Mouse (Mus musculus) intestine, embryonic 16.5 days (tissue): ENCODE results near the gene Sema5b. TPM values are rescaled to one million over a fixed set of nuclear protein-coding genes. Genes with fewer than 3 reads are reported as not detected.
A peak's percentile ranks its signal among the peaks of the same experiment; 100 is the strongest.

ENCODE experiments used
- ATAC-seq: fragments of 200-750 bp; cut with Nextera tagmentation; 2 replicates; pipeline ENCODE4 v1.8.0; 2017; ENCODE audit warnings: moderate TSS enrichment, moderate library complexity
- H3K27ac ChIP-seq: fragments of 300-500 bp; sonication (generic); 2 replicates; pipeline ENCODE4 v1.5.1; 2014; ENCODE audit warnings: mild to moderate bottlenecking, low read length
- H3K27me3 ChIP-seq: fragments of 300-500 bp; sonication (generic); replicated peaks from 2 replicates; pipeline ENCODE4 v1.6.1; 2014; ENCODE audit warnings: low read length, control low read depth, mixed read lengths; ENCODE audit not compliant: control insufficient read depth, insufficient read depth
- H3K36me3 ChIP-seq: fragments of 300-500 bp; sonication (generic); 2 replicates; pipeline ENCODE4 v1.6.1; 2014; ENCODE audit warnings: low read length, control low read depth; ENCODE audit not compliant: control insufficient read depth, insufficient read depth
- H3K4me1 ChIP-seq: fragments of 300-500 bp; sonication (generic); 2 replicates; pipeline ENCODE4 v1.6.1; 2014; ENCODE audit warnings: low read length, control low read depth, mixed read lengths; ENCODE audit not compliant: control insufficient read depth, insufficient read depth
- H3K4me2 ChIP-seq: fragments of 300-500 bp; sonication (generic); 2 replicates; pipeline ENCODE4 v1.6.1; 2014; ENCODE audit warnings: low read depth, low read length, control low read depth
- H3K4me3 ChIP-seq: fragments of 300-500 bp; sonication (generic); 2 replicates; pipeline ENCODE4 v1.5.1; 2014; ENCODE audit warnings: mild to moderate bottlenecking, low read length
- H3K9ac ChIP-seq: fragments of 300-500 bp; sonication (generic); 2 replicates; pipeline ENCODE4 v1.6.1; 2014; ENCODE audit warnings: low read depth, low read length
- H3K9me3 ChIP-seq: fragments of 300-500 bp; sonication (generic); 2 replicates; pipeline ENCODE4 v1.6.1; 2016; ENCODE audit warnings: low read length, control low read depth; ENCODE audit not compliant: control insufficient read depth
- WGBS: fragments of 180-500 bp; shearing (Covaris S2); extraction: QIAGEN DNeasy Blood & Tissue Kit; methylation state at CpG from one replicate; pipeline ENCODE4 v1.1.7; 2014; 5-methylcytosine and 5-hydroxymethylcytosine counted together
- polyA plus RNA-seq: library from polyadenylated mRNA; unstranded; fragments of >200 nt; fragmentation: Nextera tagmentation; extraction: Ambion mirVana; gene quantifications from 2 replicates; pipeline ENCODE4 v1.2.1, GENCODE M21; 2015

Gene Sema5b
- polyA plus RNA-seq, 1 experiment from 2014 or later: 4.2 TPM

DNA sequence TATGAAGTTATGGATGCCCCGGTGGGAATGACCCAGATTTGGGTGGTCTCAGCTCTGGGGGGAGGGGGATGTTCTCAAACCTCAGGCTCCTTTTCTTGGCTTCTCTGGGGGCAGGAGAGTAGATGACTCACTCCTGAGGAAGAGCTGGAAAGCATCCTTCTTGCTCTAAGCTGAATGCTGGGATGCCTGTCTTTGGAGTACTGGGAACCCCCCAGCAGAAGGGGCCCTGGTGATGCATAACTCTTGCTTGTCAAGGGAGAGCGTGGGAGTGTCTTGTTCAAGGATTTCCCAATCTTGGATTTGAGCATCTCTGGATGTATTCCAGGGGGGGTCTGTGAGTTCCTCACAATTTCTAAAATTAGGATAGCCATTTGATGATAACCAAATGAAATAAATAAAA, 82.1 kb downstream of the Sema5b start:
- Histone ChIP-seq H3K4me1 (no peaks in the 10 kb centered on the region), H3K4me3 (no peak overlapping the region), H3K4me2 (no peak overlapping the region), H3K9ac (no peak overlapping the region), H3K27me3 (no peaks in the 10 kb centered on the region), H3K27ac (no peak overlapping the region; the same call in 1 of the 2 replicates), H3K9me3 (no peaks in the 10 kb centered on the region), H3K36me3 (no peaks in the 10 kb centered on the region)
- 68% methylated on average over 2 of the region's 2 CpGs for WGBS
- ATAC-seq: no peak

DNA sequence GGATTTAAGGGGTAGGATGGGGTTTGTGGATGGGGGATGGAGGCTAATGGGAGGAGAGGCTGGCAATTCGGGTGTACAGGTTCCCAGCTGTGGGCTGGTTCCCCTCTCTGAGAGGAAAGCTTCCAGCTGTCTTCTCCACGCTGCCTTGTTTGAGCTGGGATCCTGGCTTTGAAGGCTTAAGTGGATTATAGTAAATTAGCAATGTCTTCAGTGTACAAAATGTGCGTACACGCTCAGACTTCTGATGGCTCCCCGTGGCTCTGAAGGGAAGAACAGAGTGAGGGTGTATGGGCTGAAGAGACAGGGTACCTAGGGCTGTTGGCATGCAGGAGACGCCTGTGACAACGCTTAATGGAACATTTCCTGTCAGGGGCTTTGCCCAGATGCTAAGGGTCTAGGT, 83.0 kb downstream of the Sema5b start:
- H3K4me3 ChIP-seq: no peak overlapping the region
- WGBS: 62% methylated on average over 7 of the region's 7 CpGs

DNA sequence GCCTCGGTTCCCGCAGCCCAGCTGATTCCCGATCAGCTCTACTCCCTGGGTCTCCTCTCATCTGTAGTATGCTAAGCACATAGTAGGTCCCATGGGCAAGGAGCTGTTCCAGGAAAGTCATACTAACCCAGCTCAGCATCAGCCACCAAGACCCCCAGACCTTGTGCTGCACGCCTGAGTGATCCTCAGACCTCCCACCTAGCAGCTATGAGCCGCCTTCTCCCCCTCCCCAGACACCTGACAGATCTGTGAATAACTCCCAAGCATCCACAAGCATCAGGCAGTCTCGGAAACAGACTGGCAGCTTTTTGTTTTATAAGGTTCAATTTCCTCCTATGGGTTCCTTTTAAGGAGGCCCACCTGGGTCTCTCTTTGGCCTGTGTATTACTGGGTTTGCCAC, 83.9 kb downstream of the Sema5b start:
- Histone ChIP-seq H3K4me1 (no peaks in the 10 kb centered on the region), H3K36me3 (no peaks in the 10 kb centered on the region), H3K27me3 (no peaks in the 10 kb centered on the region), H3K4me3 (no peak overlapping the region), H3K9me3 (no peaks in the 10 kb centered on the region), H3K9ac (no peak overlapping the region), H3K27ac (no peak overlapping the region), H3K4me2 (no peak overlapping the region)
- ATAC-seq: no peak
- WGBS: 66% methylated on average over 6 of the region's 6 CpGs

More for the DNA sequence above, 83.0 kb downstream of the Sema5b start:
- Histone ChIP-seq H3K36me3 (no peaks in the 10 kb centered on the region), H3K4me2 (no peak overlapping the region), H3K27me3 (no peaks in the 10 kb centered on the region), H3K9me3 (no peaks in the 10 kb centered on the region), H3K9ac (no peak overlapping the region), H3K27ac (no peak overlapping the region), H3K4me1 (no peaks in the 10 kb centered on the region)
- ATAC-seq: no peak

DNA sequence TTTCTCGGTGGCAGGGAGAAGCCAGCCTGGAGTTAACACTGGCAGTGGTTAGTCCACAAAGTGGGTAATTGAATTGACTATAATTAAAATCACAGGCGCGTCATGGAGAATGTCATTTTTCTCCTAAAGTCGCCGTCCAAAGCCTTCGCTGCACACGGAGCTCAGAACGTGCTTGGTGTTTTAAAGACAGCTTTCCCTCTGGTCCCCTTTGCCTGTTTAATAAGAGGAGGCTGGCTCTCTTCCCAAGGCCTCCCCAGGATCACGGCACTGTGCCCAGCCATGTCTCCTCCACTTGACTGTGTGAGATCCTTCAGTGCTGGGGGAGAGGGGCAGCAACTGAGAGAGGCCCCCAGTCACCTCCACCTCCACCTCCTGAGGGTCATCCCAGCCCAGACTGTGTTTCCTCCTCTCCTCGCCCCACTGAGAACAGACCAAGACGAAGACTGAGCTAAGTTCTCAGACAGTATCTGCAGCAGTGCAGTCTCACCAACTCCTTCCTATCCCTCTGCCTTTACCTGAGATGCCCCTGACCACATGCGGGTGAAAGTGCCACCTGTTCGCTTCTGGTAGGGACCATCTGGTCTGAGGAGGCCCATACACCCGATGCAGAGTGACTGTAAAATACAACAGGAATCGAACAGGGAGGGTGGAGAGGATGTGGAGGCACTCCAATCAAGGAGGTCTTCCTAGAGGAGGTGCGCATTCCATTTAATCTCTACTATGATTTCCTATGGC, 84.5 kb downstream of the Sema5b start:
- Histone ChIP-seq H3K9ac (no peak overlapping the region), H3K27me3 (no peaks in the 10 kb centered on the region; the same call in 1 of the 2 replicates), H3K9me3 (no peaks in the 10 kb centered on the region), H3K4me3 (no peak overlapping the region), H3K27ac (no peak overlapping the region), H3K36me3 (no peaks in the 10 kb centered on the region), H3K4me2 (no peak overlapping the region), H3K4me1 (no peaks in the 10 kb centered on the region)
- no peak for ATAC-seq
- WGBS: 63% methylated on average over 16 of the region's 16 CpGs

DNA sequence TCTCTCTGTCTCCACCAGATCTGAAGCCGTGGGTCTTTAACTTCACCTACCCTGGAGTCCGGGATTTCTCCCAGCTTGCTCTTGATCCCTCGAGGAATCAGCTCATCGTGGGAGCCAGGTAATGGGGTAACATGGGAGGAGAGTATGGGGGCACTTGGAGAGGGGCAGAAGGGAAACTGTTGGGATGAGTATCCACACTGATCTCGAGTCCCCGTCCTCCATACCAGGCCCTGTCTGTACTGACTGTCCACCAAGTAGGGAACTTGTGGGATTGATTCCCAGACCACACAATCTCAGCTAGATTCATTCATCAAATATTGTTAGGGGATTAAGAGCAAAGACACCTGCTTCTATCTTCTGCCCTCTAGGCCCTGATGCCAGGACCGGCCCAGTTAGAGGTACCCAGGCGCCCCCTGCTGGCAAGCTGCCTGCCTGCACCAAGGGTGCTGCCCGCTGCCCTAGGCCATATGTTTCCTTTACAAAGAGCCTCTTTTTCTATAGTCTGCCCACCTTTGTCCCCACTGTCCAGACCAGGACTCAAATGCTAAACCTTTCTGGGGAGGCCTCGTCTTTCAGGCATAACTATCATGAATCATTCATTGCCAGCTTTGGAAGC, 87.2 kb downstream of the Sema5b start:
- WGBS: 40% methylated on average over 10 of the region's 10 CpGs

DNA sequence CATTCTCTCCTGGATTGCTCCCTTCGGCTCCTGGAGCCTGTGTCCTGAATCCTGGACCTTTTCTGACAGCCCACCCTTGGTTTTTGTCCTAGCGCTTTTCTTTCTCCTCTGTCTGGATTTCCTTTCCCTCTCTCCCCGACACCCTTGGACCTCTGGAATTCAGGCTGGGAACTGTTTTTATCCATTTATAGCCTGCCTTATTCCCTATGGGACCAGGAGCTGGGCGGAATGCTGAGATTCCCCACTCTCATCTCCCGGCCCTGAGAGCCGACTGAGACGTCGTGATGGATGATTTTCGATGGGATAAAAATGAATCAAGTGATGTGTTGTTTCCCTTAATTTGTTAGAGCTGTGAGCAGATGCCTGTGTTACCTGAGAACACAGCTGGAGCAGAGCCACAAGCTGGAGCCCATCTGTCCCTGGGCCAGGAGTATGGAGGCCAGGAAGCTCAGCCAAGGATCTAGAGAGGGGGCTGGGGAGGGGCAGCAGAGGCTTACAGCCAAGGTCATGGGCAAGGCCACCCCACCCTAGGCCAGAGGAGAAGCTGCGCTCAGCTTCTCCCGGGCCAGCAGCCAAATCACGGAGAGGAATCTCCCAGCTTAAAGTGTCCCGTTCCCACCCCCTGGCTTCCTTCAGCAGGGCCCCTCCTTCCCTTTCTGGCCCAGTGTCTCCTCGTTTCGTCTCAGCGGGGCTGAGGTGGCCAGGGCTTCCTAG, 89.7 kb downstream of the Sema5b start:
- Histone ChIP-seq H3K9ac (no peak overlapping the region), H3K27me3 (no peaks in the 10 kb centered on the region; the same call in 1 of the 2 replicates), H3K4me1 (peaks cover 9% of the 10 kb centered on the region; the same call in 1 of the 2 replicates), H3K9me3 (no peaks in the 10 kb centered on the region), H3K36me3 (no peaks in the 10 kb centered on the region), H3K27ac (peak overlapping the region; percentile 50; the same call in 1 of the 2 replicates), H3K4me2 (no peak overlapping the region), H3K4me3 (no peak overlapping the region)
- ATAC-seq: peak; percentile 68
- 48% methylated on average over 16 of the region's 16 CpGs for WGBS

More for the DNA sequence above, 87.2 kb downstream of the Sema5b start:
- no peak overlapping the region for H3K4me2 ChIP-seq
- no peaks in the 10 kb centered on the region for H3K36me3 ChIP-seq
- no peak overlapping the region for H3K27ac ChIP-seq
- ATAC-seq: peak; percentile 47; the same call in 1 of the 2 replicates
- H3K27me3 ChIP-seq: no peaks in the 10 kb centered on the region; the same call in 1 of the 2 replicates
- H3K9me3 ChIP-seq: no peaks in the 10 kb centered on the region
- H3K4me1 ChIP-seq: 0 out of 2 replicates have a peak, but pooled peaks cover 5% of the 10 kb centered on the region
- no peak overlapping the region for H3K9ac ChIP-seq
- H3K4me3 ChIP-seq: no peak overlapping the region

DNA sequence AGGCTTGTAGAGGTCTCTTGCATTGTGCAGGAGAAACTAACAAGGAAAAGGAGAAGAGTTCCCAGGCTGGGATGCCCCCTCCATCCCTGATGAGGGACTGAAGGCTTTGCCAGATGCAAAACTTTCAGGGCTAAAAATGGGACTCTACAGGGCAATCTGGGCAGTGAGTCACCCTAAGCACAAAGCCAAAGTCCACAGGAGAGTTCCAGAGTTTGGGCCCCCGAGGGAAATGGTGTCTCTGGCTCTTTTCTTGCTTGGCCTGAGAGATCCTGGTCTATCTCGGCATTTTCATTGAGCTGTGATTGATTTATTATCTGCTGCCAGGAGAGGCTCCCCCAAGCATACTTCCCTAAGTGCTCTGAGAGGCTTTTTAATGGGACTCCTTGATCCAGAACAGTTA, 92.1 kb downstream of the Sema5b start:
- H3K27me3 ChIP-seq: no peaks in the 10 kb centered on the region; the same call in 1 of the 2 replicates
- peaks cover 9% of the 10 kb centered on the region; the same call in 1 of the 2 replicates for H3K4me1 ChIP-seq
- H3K9me3 ChIP-seq: no peaks in the 10 kb centered on the region
- WGBS: 21% methylated on average over 2 of the region's 2 CpGs
- H3K27ac ChIP-seq: no peak overlapping the region
- no peak overlapping the region for H3K9ac ChIP-seq
- ATAC-seq: no peak; the same call in 1 of the 2 replicates
- H3K4me2 ChIP-seq: no peak overlapping the region
- H3K36me3 ChIP-seq: no peaks in the 10 kb centered on the region
- no peak overlapping the region for H3K4me3 ChIP-seq

GRCm38 (mm10) chr16:35634971-35635370, 94.0 kb downstream of the Sema5b start:
- 51% methylated on average over 4 of the region's 4 CpGs for WGBS
- H3K4me2 ChIP-seq: no peak overlapping the region
- no peak for ATAC-seq

GRCm38 (mm10) chr16:35639505-35639904, 98.6 kb downstream of the Sema5b start:
- Histone ChIP-seq H3K4me1 (peaks cover 4% of the 10 kb centered on the region; the same call in 1 of the 2 replicates), H3K36me3 (no peaks in the 10 kb centered on the region), H3K9ac (no peak overlapping the region), H3K4me2 (no peak overlapping the region), H3K4me3 (no peak overlapping the region), H3K27ac (no peak overlapping the region), H3K9me3 (no peaks in the 10 kb centered on the region), H3K27me3 (no peaks in the 10 kb centered on the region)
- 68% methylated on average over 3 of the region's 3 CpGs for WGBS
- no peak for ATAC-seq

More at GRCm38 (mm10) chr16:35634971-35635370, 94.0 kb downstream of the Sema5b start:
- Histone ChIP-seq H3K9ac (no peak overlapping the region), H3K27me3 (no peaks in the 10 kb centered on the region; the same call in 1 of the 2 replicates), H3K4me3 (no peak overlapping the region), H3K4me1 (peaks cover 9% of the 10 kb centered on the region; the same call in 1 of the 2 replicates), H3K27ac (no peak overlapping the region), H3K9me3 (no peaks in the 10 kb centered on the region), H3K36me3 (no peaks in the 10 kb centered on the region)
